Mouse (Mus musculus) C2C12 (cell line): ENCODE results near the gene Laptm5.

Experiments
- CEBPB ChIP-seq: IDR thresholded peaks from one replicate; pipeline ENCODE4 v1.6.1; 2011; ENCODE audit warnings: low read depth, mild to moderate bottlenecking, control low read depth, moderate library complexity
- CTCF ChIP-seq: IDR thresholded peaks from one replicate; pipeline ENCODE4 v1.5.1; 2011; ENCODE audit not compliant: control insufficient read depth, insufficient read depth, insufficient read length
- FOSL1 ChIP-seq: IDR thresholded peaks from one replicate; pipeline ENCODE4 v1.8.0; 2011; ENCODE audit warnings: mild to moderate bottlenecking, low read length; ENCODE audit not compliant: poor library complexity, insufficient read depth, severe bottlenecking
- MAX ChIP-seq: IDR thresholded peaks from one replicate; pipeline ENCODE4 v1.6.1; 2011; ENCODE audit warnings: mild to moderate bottlenecking, control low read depth
- MYOD1 ChIP-seq: IDR thresholded peaks from one replicate; pipeline ENCODE4 v1.6.1; 2011; ENCODE audit warnings: low read depth; ENCODE audit not compliant: control insufficient read depth, insufficient read length
- MYOG ChIP-seq: IDR thresholded peaks from one replicate; pipeline ENCODE4 v1.6.1; 2011; ENCODE audit not compliant: control insufficient read depth, insufficient read length; ENCODE audit errors: extremely low read depth
- USF1 ChIP-seq: IDR thresholded peaks from one replicate; pipeline ENCODE4 v1.6.1; 2011; ENCODE audit warnings: low read depth, mild to moderate bottlenecking, control low read depth, moderate library complexity

DNA sequence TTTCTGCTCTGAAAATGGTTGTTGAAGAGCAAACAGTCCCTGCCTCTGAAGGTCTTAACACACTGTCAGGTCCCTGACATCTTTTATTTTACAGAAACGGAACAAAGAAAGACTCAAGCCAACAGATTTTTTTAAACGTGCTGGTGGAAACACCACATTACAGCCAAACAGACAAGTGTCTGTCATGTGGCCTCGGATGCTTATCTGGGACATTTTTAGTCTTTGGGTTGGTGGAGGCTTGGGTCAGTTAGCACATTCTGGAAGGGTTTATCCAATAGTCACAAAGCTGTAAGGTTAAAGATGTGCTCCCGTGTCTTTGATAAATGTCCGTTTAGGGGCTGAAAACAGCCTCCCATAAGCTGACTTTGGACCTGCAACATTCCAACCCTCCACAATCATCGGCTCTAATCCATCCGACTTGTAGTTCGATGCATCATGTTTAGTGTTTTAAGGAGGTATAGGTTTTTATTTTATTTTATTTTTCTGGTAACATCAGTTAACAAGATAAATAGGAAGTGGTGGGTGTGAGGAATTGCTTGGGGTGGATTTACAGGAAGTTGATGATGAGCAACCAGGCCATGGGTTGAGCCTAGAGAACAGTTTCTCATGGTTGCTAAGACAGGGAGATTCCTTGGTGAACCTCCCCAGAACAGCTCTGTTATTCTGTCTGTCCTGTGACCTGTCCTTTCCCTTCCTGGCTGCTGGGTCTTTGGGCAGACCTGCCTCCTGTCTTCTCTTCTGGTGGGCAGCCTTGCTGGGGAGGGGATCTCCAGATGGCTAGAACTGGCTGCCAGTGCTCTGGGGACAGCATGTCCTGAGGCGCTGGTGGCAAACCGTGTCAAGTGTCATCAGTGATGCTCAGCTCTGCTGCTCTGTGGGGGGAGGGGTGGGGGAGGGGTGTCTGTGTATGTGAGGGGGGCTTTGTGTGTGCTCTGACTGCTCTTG is 6.2 kb downstream of the Laptm5 start:
- TF ChIP-seq CTCF = no peak
- no peak for TF ChIP-seq MYOG
- no peak for TF ChIP-seq FOSL1
- TF ChIP-seq USF1 = no peak
- TF ChIP-seq MAX = no peak
- TF ChIP-seq CEBPB = no peak
- no peak for TF ChIP-seq MYOD1
